Mouse (Mus musculus): ENCODE results near the gene Dkc1. TPM values are rescaled to one million over a fixed set of nuclear protein-coding genes. Genes with fewer than 3 reads are reported as not detected.

The Dkc1 gene
- total RNA-seq, 2 experiments from 2014 or later = 242 to 378 TPM

DNA sequence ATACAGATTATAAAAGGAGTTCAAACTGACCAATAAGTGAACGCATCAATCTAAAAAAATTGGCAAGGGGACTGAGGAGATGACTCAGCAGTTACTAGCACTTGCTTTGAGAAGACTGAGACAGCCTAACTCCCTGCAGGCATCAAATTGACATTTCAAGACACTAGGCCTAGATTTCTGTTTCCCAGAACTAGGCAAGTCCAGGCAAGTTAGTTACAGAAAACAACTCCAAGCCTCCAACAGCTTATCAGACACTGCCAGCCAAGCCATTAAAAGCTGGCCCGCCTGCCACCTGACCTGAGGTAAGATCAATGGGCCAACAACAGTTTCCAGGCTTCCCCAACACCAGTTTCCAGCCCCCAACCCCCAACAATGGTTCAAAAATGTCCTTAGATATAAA is 42.1 kb downstream of the Dkc1 start:
- peak; percentile 91 for ATAC-seq (replicated peaks; ENCODE audit: poor library complexity)

GRCm38 (mm10) chrX:75138182-75138581 is 42.5 kb downstream of the Dkc1 start:
- 0 out of 2 replicates have a peak, but pooled peaks have one; percentile 34 for ATAC-seq (replicated peaks; ENCODE audit: poor library complexity)

- ATAC-seq (replicated peaks; ENCODE audit: poor library complexity) = peak; percentile 93
Observed at GRCm38 (mm10) chrX:75143124-75143555, 47.5 kb downstream of the Dkc1 start.

DNA sequence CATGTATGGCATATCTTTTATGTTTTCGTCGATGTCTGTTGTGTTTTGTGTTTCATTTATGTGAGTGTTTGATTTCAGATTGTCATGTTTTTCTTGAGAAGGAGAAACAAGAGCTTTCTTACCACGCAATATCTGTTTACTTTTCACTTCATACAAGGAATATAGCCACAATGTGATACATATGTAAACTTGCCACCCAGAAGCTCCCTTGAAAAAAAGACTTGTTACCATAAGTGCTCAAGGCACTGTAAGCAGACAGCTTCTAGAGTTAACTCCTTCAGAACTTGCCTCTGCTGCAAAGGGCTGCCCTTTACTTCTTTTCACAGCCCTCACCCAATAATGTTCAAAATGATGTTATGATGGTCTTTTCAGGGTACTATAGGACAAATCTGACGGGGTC is 52.8 kb downstream of the Dkc1 start:
- ATAC-seq (replicated peaks; ENCODE audit: poor library complexity) = no peak

- ATAC-seq (replicated peaks; ENCODE audit: poor library complexity) = no peak
Observed at GRCm38 (mm10) chrX:75150304-75150703, 54.6 kb downstream of the Dkc1 start.

DNA sequence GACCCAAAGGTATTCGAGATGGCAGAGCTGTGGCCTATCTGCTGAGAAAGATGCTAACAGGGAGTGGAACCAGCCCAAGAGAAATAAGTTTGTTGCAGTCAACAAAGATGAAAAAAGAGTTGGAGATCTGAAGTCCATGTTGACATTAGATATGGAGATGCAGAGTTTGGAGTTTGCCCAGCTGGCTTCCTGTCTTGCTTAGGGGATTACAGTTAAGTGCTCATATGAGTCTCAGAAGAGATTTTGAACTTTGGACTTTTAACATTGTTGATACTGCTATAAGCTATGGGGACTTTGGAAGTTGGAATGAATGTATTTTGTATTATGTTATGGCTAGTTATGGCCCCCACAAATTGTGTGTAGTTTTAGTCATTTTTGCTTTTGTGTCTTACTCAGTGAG is 56.6 kb downstream of the Dkc1 start:
- no peak for ATAC-seq (replicated peaks; ENCODE audit: poor library complexity)

DNA sequence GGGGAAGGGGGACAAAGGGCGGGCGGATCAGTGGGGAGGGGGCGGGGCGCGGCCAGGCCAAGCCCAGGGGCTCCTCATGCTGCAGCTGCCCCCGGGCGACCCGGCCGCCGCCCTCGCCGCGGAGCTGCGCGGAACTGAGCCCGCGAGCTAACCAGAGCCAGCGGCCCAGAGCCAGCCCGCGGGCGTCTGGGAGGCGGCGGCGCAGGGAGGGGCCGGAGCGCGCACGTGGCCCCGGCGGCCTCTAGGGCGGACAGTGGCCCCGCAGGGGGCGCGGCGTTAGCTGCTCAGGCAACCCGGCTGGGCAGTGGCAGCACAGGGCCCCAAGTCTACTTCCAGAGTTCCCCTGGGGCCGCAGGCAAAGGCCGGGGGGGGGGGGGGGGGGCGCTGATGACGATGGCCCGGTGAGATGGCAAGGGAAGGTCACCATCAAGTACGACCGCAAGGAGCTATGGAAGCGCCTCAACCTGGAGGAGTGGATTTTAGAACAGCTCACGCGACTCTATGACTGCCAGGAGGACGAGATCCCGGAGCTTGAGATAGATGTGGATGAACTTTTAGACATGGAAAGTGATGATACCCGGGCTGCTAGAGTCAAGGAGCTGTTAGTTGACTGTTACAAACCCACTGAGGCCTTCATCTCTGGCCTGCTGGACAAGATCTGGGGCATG is 60.1 kb downstream of the Dkc1 start:
- ATAC-seq (replicated peaks; ENCODE audit: poor library complexity) = peak; percentile 93

Other genes starting within 250 kb of the Dkc1 start
- gene Gab3, start 10.4 kb upstream of the Dkc1 start, total RNA-seq (2015) = 3.4 and 4.1 TPM in 2 replicates
- 2.0 and 2.5 TPM in 2 replicates for gene Gab3, start 10.4 kb upstream of the Dkc1 start, total RNA-seq (2017)
- 69.3 and 70.2 TPM in 2 replicates for gene Mpp1, start 35.2 kb downstream of the Dkc1 start, total RNA-seq (2015)
- 62.3 and 64.7 TPM in 2 replicates for gene Mpp1, start 35.2 kb downstream of the Dkc1 start, total RNA-seq (2017)
- not detected in 2 replicates for gene Smim9, start 67.9 kb downstream of the Dkc1 start, total RNA-seq (2015)
- not detected in 2 replicates for gene Smim9, start 67.9 kb downstream of the Dkc1 start, total RNA-seq (2017)